Mouse (Mus musculus) layer of hippocampus, postnatal 14 days (tissue): ENCODE measurements at regions not wholly inside any gene's neighbourhood (a gene's known extent, or its start where the extent isn't known, plus 50 kb on each side); places are given as distances from the start of the nearest gene placed in this dataset.

Experiments
- DNase-seq, 2 experiments: peaks; one replicate each; pipeline ENCODE4 v3.0.0; 2021 to 2022; ENCODE audit warnings: low spot score in 2 of 2, mixed read lengths in 1 of 2

GRCm38 (mm10) chr8:53096272-53096784, 415.2 kb upstream of the Aga start:
- no peak for DNase-seq

GRCm38 (mm10) chr8:53140041-53140440, 371.5 kb upstream of the Aga start:
- no peak for DNase-seq

- DNase-seq = peak in 1 of 2 experiments; percentile 2
Observed at GRCm38 (mm10) chr8:53148915-53149314, 362.6 kb upstream of the Aga start.

GRCm38 (mm10) chr8:53164017-53164416, 347.5 kb upstream of the Aga start:
- DNase-seq = no peak

GRCm38 (mm10) chr8:53171694-53172299, 339.7 kb upstream of the Aga start:
- no peak for DNase-seq

- DNase-seq = no peak
Observed at GRCm38 (mm10) chr8:53192519-53192918, 319.0 kb upstream of the Aga start.

GRCm38 (mm10) chr8:53222194-53222593, 289.3 kb upstream of the Aga start:
- no peak for DNase-seq
